Mouse (Mus musculus): ENCODE results near the gene Dock4. TPM values are rescaled to one million over a fixed set of nuclear protein-coding genes. Genes with fewer than 3 reads are reported as not detected.
A peak's percentile ranks its signal among the peaks of the same experiment; 100 is the strongest.
"Not testable (repeated sequence)": the region's sequence is repeated elsewhere in the genome, so short reads cannot be mapped to it uniquely, and the experiment has no call there.

Dock4 gene
- total RNA-seq, 2 experiments from 2014 or later: 13.5 to 18.0 TPM

DNA sequence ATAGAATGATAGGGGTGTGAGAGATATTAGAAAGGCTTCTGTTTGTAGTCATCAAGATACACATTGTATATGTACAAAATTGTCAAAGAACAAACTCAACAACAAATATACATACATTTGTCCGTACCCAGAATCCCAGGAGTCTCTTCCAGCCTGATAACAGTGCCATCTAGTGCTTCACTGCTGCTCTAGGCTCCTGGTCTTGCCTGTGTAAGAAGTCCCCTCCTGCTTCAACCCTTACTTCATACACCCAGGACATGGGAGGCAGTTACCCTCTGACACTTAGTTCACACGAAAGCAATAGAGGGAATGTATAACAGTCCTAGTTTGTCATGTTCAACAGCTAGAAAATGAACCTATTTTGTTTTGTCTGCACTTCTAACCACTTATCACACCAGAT lies 378.5 kb downstream of the Dock4 start:
- peak; percentile 11 to 16 for DNase-seq

DNA sequence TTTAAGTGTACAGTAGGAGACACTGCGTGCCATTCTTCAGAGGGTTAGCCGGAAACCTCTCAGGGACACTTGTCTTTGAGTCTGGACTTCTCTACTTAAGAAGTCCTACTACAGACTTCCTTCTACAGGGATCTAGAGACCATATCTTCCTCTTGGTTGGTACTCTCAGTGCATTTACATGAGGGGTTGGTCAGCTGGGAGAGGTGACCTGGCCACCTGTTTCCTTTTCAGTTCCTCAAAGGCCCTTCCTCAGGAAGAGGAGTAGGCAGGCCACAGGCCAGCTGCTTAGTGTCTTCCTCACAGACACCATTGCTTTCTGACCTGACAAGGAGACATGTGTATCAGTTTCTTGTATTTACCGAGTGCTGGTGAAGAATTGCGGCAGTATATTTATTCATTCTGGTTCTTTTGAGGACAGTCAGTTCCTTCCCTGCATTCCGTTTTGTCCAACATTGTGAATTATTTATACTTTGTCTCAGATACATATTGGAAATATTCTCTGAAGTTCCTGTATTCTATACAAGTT lies 380.2 kb downstream of the Dock4 start:
- no peak for DNase-seq

DNA sequence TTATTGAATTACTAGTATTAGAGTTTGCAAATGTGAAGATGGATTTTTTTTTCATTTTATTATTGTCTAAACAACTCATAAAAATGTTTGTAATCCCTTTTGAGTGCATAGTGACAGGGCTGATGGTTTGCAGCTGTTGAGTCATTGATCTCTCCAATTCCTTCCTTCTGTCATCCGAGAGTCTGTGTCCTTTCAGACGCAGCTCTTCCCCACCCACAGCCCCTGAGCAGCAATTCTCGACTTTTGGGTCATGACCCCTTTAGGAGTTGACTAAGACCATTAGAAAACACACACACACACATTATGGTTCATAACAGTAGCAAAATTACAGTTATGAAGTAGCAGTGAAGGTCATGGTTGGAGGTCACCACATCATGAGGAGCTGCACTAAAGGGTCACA lies 380.7 kb downstream of the Dock4 start:
- no peak for DNase-seq

DNA sequence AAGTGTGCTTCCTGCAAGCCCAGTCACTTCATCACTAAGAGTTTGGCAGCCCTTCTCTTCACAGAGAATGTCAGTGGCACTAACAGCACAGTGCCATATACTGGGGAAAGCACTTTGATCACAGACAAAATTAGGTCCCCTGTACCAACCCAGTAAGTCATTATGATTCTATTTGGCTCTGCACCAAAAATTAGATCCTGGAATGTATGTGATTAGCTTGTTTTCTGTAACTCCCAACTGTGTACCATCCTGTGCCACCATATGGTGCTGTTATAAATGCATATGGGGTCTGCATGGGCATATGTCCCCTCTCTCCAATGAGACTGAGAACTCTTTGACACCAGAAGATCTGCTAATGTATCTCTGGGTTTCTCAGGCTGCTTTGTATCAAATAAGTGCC lies 382.3 kb downstream of the Dock4 start:
- DNase-seq: no peak

DNA sequence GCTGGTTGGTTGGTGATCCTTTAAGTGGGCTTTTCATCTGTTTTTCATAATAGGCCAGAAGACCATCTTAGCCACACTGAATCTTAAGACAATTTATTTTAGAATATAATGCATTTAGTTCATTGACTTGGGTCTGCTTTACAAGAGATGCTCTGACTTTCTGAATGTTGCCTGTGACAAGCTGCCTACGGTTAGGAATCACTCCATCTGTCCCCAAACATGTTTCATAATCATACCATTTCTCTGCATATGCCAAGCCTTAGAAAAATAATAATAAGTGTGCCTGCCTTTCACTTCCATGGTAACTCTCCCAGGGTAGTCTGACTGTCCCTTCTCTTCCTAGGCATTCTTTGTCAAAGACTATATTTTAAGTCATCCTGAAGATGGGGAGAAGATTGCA lies 383.5 kb downstream of the Dock4 start:
- DNase-seq: no peak

DNA sequence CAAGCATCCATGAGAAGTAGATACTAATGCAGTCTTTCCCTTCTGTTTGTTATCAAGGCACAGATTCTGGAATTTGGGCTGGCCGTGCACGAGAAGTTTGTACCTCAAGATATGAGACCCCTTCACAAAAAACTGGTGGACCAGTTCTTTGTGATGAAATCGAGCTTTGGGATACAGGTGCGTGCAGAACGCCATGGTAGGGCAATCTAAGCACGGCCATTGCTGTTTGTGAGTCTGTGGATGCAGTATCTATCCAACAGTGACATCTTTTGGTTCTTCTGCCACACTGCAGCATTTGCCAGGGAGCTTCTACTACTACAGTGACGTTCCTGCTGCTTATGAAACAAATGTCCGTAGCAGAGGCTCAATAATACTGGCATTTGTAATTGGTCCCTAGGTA lies 386.4 kb downstream of the Dock4 start:
- DNase-seq: peak; percentile 4 to 16

DNA sequence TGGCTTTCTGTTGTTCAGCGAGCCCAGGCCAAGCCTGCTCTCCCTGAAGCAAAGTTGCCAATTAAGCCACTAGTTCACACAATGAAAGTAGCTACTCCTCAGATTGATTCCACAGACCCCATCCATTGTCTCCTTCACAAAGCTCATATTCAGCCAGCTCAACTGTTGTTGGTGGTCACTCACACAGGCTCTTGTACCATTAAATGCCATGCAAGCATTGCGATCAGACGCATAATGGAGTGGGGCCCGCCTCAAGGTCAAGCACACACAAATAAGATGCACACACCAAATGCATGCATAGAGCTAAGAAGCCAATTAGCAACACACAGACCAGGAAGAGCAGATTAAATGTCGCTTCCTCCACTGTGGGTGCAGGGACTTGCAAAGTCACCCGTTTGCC lies 391.2 kb downstream of the Dock4 start:
- DNase-seq: no peak

DNA sequence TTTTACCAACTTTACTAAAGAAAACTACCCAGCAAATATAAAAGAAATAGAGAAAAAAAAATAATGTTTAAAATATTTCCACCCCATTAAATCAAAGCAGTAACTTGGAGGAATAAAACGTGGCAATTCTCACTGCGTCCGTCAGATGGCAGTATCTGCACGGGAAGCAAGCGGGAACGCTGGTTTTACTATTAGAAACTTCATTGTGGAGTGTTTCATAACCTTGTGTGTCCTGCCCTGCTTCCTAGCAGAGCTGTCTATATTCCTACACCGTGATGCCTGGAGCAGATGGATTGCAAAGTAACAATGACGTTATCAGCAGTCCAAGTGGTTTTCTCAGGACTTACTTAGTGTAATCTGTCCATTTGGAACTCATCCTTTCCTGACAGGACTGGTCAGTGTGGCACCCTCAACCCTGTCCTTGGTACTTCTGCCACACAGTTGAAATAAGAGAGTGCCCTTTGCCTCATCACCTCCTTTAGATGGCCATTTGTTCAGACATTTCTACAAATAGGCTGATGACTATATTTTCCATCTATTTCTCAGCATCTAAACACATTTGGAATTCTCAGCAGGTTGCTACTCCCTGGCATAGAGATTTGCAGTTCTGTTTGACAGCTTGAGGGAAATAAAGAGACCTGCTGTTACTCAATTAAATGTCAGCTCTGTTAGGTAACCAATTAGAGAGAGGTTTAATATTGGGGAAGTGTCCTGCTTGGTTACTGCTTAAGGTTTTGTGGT lies 392.0 kb downstream of the Dock4 start:
- DNase-seq: peak; percentile 65

DNA sequence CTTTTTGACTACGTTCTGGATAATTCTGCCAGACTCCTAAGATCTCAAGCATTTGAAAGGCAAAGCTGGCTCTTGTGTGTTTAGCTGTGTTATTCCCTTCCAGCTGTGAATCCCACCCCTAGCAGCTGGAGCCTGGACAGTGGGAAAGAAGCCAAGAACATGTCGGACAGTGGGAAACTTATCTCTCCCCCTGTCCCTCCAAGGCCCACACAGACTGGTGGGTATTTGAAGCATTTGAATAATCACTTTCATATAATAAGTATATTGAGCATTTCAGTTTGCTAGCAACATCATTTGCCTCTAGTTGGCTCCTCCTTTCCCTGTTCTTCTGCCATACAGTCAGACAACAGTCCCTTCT lies 392.6 kb downstream of the Dock4 start:
- DNase-seq: no peak

DNA sequence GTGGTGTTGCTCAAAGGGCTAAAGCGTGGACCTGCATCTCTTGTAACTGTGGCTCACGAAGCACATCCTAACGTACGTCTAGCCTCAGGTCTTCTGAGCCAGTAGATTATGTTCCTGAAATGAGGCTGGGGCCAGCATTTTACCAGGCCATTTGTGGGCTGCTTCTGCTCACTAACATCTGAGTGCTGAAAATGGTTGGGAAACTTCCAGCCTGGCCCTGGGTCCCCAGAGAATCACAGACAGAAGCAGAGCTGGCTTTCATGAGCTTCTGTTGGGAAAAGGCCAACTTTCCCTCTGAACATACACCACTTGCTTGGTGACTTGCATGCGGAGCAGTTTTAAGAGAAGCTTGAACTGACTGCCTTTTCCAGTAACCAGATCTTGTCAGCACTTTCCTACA lies 393.2 kb downstream of the Dock4 start:
- peak in 1 of 2 experiments; percentile 14 for DNase-seq

DNA sequence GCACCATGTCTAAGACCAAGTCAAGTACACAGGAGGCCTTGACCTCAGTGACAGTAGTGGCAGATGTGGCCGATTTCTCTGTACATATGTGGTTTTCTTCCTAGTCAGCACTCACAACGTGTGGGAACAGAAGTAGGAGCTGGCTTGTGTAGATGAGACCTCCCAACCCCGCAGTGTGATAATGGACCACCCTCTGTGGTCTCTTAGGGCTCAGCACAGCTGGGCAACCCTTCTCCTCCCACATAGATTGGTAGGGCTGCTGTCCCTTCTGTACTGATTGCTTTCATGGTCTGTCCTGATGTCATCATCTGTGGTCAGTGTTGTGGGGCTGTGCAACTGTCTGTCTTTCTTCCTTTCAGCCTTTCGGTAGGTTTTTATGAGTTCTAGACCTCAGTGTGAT lies 394.1 kb downstream of the Dock4 start:
- DNase-seq: no peak

DNA sequence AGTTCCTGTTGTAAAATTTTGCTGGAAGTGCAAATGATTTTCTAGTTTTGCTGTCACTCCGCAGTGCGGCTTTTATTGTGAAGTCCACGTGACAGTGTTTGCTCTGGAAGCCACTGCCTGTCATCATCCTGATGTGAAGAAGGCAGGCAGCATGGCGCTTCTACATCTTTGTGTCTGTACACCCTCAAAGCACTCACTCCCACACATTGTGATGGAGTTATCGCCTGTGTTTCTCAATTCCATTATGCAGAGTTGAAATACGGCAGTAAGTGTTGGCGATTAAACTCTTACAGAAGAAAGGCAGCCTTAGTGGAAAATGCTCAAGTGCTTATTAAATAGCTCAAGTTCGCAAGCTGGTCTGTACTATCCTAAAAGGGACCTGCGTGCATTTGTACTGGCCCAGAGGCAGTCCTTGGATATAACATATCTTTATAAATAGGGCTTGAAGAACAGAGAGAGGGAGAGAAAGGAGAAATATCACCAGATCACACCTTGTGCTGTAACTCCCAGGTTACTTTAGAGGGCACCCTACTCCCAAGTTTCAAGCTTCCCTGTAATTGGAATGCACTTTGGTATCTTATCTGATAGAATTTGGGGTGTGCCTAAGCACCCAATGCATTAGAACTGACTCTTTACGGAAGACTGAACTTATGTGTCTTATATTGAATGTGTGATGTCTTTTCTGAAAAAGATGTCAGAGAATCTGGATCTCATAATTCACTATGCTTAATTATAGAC lies 396.7 kb downstream of the Dock4 start:
- DNase-seq: no peak

DNA sequence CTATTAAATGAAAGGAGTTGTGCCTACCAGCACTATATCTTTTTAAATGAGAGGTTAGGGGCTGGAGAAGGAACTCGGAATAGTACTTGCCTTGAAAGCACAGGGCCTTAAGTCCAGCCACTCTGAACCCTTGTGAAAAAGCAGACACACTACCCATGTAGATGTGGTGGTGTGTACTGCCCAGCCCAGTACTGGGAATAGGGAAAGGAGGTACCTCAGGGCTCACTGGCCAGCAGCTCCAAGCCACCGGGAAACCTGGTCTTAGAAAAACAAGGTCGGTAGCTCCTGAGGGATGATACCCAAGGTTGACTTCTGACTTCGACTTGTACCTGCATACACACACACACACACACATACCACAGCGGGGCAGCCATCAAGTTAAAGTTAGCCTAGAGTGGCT lies 397.2 kb downstream of the Dock4 start:
- no peak for DNase-seq

DNA sequence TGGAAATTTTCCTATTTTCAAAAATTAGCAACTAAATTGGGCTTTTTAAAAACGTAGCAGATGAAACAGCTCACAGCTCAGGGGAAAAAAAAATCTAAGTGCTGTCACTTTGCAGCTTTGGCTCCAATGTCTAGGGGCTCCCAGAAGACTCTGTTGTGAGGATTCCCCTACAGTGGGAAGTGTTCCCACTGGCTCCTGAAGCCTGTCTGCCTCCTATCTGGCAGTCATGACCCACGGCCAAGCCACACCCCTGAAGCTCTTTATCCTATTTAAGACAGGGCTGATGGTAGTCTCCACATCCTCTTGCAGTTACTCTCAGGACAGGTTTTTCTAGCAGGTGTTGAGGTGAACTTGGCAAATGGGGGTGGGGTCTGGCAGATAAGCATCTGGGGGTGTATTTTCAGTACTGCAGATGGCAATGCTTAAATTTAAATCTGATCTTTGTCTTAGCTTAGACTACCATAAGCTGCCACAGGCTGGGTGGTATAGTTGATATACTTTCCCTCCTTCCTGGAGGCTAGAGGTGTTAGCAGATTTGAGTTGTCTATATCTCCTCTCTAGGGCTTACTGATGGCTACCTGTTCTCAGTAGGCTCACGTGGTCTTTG lies 397.8 kb downstream of the Dock4 start:
- DNase-seq: no peak

DNA sequence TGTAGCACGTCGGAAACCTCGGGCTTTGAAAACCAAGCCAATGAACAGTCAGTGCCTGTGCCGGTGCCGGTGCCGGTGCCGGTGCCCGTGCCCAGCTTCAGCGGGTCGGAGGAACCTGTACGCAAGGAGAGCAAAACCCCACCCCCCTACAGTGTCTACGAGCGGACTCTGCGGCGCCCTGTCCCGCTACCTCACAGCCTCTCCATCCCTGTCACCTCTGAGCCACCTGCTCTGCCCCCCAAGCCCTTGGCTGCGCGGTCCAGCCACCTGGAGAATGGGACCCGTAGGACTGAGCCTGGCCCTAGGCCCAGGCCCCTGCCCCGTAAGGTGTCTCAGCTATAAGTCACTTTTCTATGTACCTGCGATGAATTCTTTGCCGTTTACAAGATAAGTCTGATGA lies 398.6 kb downstream of the Dock4 start:
- DNase-seq: no peak

DNA sequence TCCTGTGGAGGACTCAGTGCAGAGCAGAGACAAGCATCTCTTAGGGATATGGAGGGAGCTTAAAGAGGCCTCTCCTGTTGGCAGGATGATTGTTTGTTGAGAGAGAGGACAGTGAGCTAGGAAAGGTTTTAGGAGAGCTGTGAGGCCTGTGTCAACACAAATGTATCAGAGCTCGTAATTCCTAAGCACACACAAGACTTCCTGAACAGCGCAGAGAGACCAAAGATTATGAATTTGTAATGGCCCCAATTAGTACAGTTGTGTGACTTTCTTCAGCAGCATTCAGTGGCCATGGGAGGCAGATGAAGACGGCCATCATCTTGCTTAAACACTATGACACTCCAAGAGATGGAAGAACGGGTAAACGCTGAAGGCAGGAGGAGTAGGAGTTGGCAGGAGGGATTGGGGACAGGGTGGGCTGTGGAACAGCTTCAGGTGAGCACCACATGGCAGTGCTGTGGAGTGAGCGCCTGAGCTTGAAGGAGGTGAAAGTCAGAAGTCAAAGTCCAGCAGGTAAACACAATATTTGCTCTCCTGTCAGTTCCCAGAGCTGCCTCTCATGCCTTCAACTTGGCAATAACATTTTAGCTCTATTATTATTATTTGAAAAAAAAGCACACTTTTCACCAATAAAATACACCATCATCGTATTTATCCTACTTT lies 409.1 kb downstream of the Dock4 start:
- DNase-seq: no peak

DNA sequence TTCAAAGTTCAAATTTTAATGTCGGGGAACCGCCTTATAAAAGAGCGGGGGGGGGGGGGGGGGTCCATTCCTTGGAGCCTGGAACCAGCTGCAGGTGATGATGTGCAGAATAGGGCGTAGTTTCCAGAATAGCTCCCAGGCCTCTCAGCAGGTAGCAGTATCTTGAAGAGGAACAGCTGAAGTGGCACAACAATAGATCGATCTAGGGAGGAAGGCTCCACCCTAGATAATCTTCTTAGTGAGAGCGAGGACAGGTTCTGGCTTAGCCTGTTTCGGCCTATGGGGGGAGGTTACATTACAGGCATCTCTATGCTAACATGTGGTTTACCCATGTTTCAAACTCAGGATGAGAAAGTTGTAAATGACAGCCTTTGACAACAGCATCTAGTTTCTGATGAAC lies 411.7 kb downstream of the Dock4 start:
- no peak for DNase-seq

DNA sequence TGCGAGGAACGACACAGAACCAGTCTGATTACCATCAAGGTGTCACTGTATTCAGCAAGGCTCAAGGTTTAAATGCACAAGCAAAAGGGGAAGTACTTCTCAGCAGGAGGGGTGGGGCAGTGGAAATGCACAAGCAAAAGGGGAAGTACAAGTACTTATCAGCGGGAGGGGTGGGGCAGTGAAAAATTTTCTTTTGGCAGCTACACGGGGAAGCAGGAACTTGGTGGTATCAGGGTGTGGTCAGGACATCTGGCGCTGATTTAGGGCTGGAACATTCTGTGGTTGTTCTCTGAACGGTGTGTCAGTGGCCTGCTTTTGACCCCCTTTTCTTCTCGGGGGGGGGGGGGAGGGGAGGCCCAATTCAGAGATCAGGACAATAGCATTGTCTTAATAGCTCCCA lies 413.0 kb downstream of the Dock4 start:
- DNase-seq: not testable (repeated sequence)

DNA sequence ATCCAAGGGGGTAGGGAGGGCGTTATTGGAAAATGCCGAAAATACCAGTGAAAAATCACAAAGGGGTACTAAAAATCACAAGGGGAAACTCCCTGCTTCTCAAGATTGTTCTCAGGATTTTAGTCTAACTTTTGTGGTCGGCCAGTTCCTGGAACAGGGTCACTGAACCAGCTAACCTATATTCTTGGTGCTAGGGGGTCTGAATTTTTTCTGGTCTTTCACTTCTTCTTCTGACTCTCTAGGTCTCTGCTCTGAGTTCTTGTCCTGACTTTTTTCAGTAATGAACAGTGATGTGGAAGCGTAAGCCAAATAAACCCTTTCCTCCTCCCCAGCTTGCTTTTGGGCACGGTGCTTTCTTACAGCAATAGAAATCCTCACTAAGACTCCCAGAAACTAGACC lies 424.6 kb downstream of the Dock4 start:
- DNase-seq: no peak

DNA sequence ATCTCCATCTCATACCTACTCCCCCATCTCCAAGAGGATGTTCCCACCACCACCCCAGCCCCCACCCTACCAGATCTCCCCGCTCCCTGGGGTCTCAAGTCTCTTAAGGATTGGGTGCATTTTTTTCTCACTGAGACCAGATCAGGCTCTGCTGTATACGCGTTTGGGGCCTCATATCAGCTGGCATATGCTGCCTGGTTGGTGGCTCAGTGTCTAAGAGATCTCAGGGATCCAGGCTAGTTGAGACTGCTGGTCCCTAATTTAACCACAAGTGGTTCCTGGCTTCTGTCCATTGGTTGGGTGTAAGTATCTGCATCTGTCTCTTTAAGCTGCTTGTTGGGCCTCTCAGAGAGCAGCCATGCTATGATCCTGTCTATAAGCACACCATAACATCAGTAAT lies 427.0 kb downstream of the Dock4 start:
- DNase-seq: no peak

DNA sequence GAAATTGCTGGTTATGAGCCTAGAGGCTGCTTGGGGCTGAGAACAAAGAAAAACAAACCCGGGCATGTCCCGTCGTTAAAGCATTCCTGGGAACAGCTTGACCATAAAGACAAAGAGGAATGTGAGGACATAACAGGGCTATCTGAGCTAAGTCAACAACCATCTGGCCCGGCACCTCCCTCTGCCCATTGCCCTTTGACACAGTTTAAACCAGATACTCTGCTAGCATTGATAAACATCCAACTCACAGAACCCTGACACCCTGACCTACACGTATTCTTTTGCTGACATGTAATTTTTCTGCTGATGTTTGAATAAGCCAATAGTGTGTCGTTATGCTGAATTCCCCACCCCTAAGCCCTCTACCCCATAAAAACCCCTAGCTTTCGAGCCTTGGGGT lies 427.5 kb downstream of the Dock4 start:
- DNase-seq: not testable (repeated sequence)

DNA sequence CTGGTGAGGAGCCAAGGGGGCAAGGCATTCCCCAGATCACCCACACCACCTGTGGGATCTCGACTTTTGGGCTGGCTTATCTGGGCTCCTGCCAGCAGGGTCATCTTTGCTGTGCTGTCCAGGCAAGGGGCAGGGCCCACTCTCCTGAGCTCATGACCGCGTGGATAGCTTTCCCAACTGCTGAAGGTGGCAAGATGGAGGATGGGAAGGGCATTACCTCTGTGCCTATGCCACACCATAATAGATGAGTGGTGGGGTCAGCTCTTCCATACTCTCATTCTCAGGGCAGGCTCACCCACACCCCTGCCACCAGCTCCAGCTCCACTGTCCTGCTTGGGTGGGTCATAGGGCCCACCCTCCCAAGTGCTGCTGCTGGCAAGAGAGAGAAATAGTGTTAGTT lies 439.2 kb downstream of the Dock4 start:
- DNase-seq: no peak

DNA sequence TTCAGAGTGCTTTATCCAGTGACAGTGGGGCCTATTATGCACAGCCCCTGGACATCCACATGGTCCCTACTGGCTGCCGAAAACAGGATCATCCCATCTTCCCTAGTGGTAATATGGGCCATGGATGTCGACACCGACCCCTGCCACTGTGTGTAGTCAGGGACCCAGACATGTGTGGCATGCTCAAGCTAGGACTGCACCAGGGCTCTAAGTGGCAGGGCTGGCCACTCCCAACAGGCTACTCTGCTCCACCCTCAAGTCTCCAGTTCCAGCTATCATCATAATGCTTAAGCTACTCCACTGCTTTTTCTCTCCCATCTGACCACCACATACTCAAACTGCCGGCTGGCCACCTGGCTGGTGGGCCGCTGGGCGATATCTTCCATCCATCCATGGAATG lies 439.6 kb downstream of the Dock4 start:
- no peak for DNase-seq
